Mouse (Mus musculus) forebrain, embryonic 10.5 days (tissue): Measurements from ENCODE around the gene Ambra1. TPM values are rescaled to one million over a fixed set of nuclear protein-coding genes. Genes with fewer than 3 reads are reported as not detected.
A peak's percentile ranks its signal among the peaks of the same experiment; 100 is the strongest.

ENCODE experiments used
- DNase-seq: peaks from one replicate; pipeline ENCODE4 v3.0.0-alpha.2; 2017; ENCODE audit warnings: low spot score; ENCODE audit errors: extremely low spot score
- H3K27ac ChIP-seq: fragments of 300-500 bp; sonication (generic); 2 replicates; pipeline ENCODE4 v1.5.1; 2016; ENCODE audit warnings: mild to moderate bottlenecking
- H3K27me3 ChIP-seq: fragments of 300-500 bp; sonication (generic); 2 replicates; pipeline ENCODE4 v1.6.1; 2016; ENCODE audit warnings: mild to moderate bottlenecking; ENCODE audit not compliant: poor library complexity, severe bottlenecking
- H3K36me3 ChIP-seq: fragments of 300-500 bp; sonication (generic); replicated peaks from 2 replicates; pipeline ENCODE4 v1.6.1; 2016; ENCODE audit warnings: mild to moderate bottlenecking, moderate library complexity
- H3K4me1 ChIP-seq: fragments of 300-500 bp; sonication (generic); 2 replicates; pipeline ENCODE4 v1.6.1; 2016
- H3K4me3 ChIP-seq: fragments of 300-500 bp; sonication (generic); 2 replicates; pipeline ENCODE4 v1.5.1; 2016; ENCODE audit warnings: mild to moderate bottlenecking, moderate library complexity
- H3K9me3 ChIP-seq: fragments of 300-500 bp; sonication (generic); 2 replicates; pipeline ENCODE4 v1.6.1; 2016; ENCODE audit warnings: mild to moderate bottlenecking, moderate library complexity
- WGBS: fragments of 180-500 bp; shearing (Covaris S2); methylation state at CpG from one replicate; pipeline ENCODE4 v1.1.7; 2016; 5-methylcytosine and 5-hydroxymethylcytosine counted together
- polyA plus RNA-seq: library from polyadenylated mRNA; unstranded; fragments of >200 nt; fragmentation: Nextera tagmentation; extraction: Ambion mirVana; gene quantifications from 2 replicates; pipeline ENCODE4 v1.2.1, GENCODE M21; 2016

The Ambra1 gene
- polyA plus RNA-seq, 1 experiment from 2014 or later: 23.2 TPM

DNA sequence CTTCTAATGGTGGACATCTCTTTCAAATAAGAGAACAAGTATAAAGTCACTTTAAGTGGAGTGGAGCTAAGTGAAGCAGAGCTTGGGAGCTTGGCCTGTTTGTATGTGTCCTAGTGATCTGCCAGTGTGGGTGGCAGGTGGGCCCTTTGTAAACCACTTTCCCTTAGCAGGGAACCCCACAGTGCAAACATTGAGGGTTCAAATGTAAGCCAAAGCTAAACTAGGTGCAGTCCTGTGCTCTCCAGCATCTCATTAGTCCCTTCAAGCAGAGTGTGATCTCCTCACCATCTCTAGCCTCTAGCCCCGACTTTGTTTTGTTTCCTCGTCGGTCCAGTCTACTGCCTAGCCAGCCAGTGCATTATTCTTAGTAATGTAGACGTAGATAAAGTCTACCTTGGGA is 154.7 kb downstream of the Ambra1 start:
- DNase-seq: no peak
- WGBS: 76% methylated on average over 4 of the region's 4 CpGs
- Histone ChIP-seq H3K4me3 (no peak overlapping the region), H3K27me3 (no peaks in the 10 kb centered on the region), H3K9me3 (no peaks in the 10 kb centered on the region), H3K4me1 (no peaks in the 10 kb centered on the region), H3K27ac (no peak overlapping the region), H3K36me3 (peaks cover 28% of the 10 kb centered on the region)

DNA sequence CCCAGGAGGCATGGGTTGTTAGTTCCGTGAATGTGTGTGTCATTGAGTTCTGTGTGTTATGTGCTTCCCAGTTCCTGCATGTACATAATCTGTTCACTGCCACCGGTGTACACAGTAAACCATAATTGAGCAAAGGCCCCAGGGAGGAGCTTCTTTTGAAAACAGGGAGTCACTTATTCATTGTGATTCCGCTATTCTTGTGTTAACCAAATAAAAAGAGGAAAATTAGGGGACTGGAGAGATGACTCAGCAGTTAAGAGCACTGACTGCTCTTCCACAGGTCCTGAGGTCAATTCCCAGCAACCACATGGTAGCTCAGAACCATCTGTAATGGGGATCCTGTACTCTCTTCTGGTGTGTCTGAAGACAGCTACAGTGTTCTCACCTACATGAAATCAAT is 164.8 kb downstream of the Ambra1 start:
- H3K4me3 ChIP-seq: no peak overlapping the region
- DNase-seq: no peak
- no peaks in the 10 kb centered on the region for H3K9me3 ChIP-seq
- no peaks in the 10 kb centered on the region for H3K27me3 ChIP-seq
- no peaks in the 10 kb centered on the region for H3K4me1 ChIP-seq
- peaks cover 30% of the 10 kb centered on the region for H3K36me3 ChIP-seq
- H3K27ac ChIP-seq: no peak overlapping the region
- WGBS: 95% methylated on average over 3 of the region's 3 CpGs

DNA sequence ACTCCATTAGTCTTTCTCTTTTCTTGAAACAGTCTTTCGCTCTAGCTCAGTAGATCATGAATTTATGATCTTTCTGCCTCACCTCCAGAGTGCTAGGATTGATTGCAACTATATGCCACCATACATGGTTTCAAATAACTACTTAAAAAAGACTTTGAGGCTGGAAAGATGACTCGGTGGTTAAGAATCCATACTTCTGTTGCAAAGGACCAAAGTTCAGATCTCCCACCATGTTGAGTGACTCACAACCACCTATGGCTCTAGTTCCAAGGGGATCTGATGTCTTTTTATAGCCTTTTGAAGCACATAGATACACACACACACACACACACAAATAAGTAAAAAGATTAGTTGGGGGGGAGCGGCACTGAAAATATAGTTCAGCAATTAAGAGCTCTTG is 165.5 kb downstream of the Ambra1 start:
- Histone ChIP-seq H3K9me3 (no peaks in the 10 kb centered on the region), H3K27ac (no peak overlapping the region), H3K27me3 (no peaks in the 10 kb centered on the region), H3K4me3 (no peak overlapping the region), H3K4me1 (no peaks in the 10 kb centered on the region), H3K36me3 (peaks cover 34% of the 10 kb centered on the region)
- 95% methylated on average over 3 of the region's 3 CpGs for WGBS
- no peak for DNase-seq

DNA sequence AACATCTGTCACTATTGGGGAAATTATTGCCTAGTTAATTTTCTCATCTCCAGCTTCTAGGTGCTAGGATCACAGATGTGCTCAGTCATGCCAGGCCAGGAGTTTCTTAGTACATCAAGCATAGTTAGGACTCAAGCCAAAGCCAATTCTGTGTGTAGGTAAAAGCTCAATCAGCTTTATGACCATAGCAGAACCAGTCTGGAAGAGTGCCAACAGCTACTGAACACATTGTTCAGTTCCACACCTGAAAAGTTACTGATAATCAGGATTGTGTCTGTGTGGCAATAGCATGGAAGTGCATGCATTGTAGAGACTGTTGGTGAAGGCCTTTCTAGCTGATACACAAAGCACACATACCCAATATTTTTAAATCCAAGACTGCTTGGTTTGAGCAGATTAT is 168.0 kb downstream of the Ambra1 start:
- Histone ChIP-seq H3K36me3 (peaks cover 43% of the 10 kb centered on the region), H3K4me1 (no peaks in the 10 kb centered on the region), H3K9me3 (no peaks in the 10 kb centered on the region), H3K27me3 (no peaks in the 10 kb centered on the region), H3K27ac (no peak overlapping the region), H3K4me3 (no peak overlapping the region)
- DNase-seq: no peak

DNA sequence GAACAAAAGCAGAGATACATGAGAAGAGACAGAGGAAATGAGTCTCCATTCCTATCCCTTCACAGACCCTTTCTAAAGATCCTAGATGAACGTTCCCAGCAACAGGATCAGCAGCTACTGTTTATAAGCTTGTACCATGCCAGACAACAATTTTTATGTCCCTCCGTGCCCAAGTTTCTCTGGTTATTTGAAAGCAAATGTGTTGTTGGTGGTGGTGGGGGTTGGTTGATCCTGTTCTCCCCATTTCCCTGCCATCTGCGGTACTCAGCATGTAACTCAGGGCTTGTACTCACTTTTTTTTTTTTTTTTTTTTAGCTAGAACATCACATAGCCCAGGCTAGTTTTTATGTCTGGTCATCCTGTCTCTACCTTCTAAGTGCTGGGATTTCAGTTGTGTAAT is 169.2 kb downstream of the Ambra1 start:
- no peak overlapping the region for H3K4me3 ChIP-seq
- no peak overlapping the region for H3K27ac ChIP-seq
- H3K27me3 ChIP-seq: no peaks in the 10 kb centered on the region
- H3K4me1 ChIP-seq: no peaks in the 10 kb centered on the region
- WGBS: 96% methylated on average over 3 of the region's 3 CpGs
- no peaks in the 10 kb centered on the region for H3K9me3 ChIP-seq
- H3K36me3 ChIP-seq: peaks cover 43% of the 10 kb centered on the region
- no peak for DNase-seq

DNA sequence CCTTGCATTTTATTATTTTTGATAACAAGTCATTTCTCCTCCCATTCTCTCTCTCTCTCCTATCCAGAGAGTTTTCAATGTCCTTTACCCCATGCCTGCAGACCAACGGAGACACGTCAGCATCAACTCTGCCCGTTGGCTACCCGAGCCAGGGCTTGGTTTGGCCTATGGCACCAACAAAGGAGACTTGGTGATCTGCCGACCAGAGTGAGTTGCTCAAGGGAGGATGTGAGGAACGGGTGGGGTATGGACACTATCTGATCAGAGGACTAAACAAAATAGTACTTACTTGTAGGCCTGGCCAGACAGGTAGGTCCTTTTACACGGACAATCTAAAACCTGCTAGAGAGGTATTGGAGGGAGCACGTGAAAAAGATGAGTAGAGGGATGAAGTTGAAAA is 170.5 kb downstream of the Ambra1 start:
- Histone ChIP-seq H3K27ac (no peak overlapping the region), H3K27me3 (no peaks in the 10 kb centered on the region), H3K4me1 (peaks cover 7% of the 10 kb centered on the region; the same call in 1 of the 2 replicates), H3K9me3 (no peaks in the 10 kb centered on the region), H3K36me3 (peaks cover 50% of the 10 kb centered on the region), H3K4me3 (no peak overlapping the region)
- no peak for DNase-seq
- WGBS: 93% methylated on average over 8 of the region's 8 CpGs

DNA sequence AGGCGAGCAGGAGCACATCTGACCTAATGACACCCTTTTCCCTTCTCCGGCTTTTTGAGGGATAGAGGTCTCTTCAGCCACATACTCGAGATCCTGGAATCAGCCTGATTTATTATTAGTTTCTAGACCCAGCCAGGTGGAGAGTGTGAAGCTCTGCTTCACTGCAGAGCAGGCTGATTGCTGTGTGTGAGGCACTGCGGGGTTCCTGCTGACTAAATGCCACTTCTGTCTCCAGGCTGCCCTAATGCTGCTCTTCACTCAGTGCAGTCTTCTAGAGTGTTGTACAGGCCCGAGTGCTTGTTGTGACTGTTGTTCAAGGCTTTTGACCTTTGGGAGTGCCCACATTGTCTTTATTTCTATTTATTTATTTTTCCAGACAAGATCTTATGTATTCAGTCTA is 172.4 kb downstream of the Ambra1 start:
- no peak for DNase-seq
- peaks cover 62% of the 10 kb centered on the region for H3K36me3 ChIP-seq
- H3K4me1 ChIP-seq: peaks cover 7% of the 10 kb centered on the region; the same call in 1 of the 2 replicates
- WGBS: 78% methylated on average over 5 of the region's 5 CpGs
- no peak overlapping the region for H3K27ac ChIP-seq
- H3K4me3 ChIP-seq: no peak overlapping the region
- no peaks in the 10 kb centered on the region for H3K27me3 ChIP-seq
- H3K9me3 ChIP-seq: no peaks in the 10 kb centered on the region

DNA sequence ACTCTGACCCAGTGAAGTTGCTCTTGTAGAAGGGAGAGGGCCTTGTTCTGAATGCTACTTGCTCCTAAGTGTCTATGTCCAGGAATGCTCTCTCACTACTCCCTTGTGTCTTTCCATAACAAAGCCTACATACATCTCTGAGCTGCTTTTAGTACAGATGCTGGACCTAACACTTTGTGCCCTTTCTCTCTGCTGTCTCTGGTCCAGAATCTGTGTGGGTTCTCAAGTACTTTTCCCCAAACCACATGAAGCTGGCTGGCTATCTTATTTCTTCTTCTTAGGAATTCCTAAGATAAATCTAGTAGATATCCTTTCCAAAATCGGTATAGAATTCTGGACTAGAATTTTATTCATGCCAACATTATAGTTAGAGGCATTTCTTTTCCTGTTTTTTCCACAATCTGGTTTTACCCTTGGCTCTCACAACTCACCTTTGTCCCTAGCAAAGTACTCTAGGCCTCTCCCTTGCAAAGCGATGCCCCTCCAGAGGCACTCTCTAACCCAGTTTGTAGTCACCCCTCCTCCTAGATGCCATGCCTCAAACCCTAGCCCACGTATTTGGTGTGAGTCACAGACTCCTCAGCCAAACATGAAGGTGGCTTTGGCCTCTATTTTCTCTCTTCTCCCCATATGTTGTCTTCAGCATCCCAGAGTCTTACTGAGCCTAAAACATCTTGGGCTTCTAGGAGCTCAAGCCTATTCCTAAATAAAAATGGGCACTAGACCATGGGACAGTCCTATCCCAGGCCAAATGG is 173.4 kb downstream of the Ambra1 start:
- WGBS: 98% methylated on average over 3 of the region's 3 CpGs
- Histone ChIP-seq H3K27me3 (no peaks in the 10 kb centered on the region), H3K27ac (no peak overlapping the region), H3K9me3 (no peaks in the 10 kb centered on the region), H3K4me1 (peaks cover 7% of the 10 kb centered on the region; the same call in 1 of the 2 replicates), H3K4me3 (no peak overlapping the region), H3K36me3 (peaks cover 59% of the 10 kb centered on the region)
- no peak for DNase-seq

DNA sequence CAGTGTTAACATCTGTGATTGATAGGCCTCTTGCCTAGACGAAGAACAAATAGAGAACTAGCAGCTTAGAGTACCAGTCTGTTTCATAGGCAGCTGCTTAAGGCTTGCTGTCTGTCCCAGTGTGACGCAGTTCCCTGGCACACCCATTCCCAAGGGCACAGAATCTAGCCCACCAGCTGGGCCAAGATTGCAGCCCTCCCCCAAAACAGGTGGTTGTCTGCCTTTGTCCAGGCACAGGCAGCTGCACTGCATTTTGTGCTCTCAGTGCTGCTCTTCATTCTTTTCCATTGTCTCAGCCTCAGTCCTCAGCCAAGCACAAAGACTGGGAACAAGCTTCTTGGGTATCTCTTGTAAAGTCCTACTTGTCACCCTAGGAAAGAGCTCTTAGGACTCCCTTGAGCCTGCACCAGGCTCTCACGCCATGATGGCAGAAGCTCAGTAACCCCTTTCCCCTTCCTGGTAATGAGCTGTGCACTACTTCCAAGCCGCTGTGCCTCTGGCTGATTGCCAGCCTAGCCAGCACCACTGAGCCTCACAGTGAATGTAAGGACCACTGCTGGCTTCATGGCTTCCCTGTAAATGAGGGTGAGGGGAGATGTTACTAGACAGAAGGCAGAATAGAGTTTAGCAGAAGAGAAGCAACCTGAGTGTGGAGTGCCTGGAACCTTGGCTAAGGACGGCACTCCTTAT is 174.8 kb downstream of the Ambra1 start:
- Histone ChIP-seq H3K36me3 (peaks cover 68% of the 10 kb centered on the region), H3K9me3 (no peaks in the 10 kb centered on the region), H3K27ac (peak overlapping the region; percentile 58; the same call in 1 of the 2 replicates), H3K4me1 (peaks cover 7% of the 10 kb centered on the region; the same call in 1 of the 2 replicates), H3K27me3 (no peaks in the 10 kb centered on the region), H3K4me3 (no peak overlapping the region)
- DNase-seq: no peak
- WGBS: 88% methylated on average over 5 of the region's 5 CpGs

DNA sequence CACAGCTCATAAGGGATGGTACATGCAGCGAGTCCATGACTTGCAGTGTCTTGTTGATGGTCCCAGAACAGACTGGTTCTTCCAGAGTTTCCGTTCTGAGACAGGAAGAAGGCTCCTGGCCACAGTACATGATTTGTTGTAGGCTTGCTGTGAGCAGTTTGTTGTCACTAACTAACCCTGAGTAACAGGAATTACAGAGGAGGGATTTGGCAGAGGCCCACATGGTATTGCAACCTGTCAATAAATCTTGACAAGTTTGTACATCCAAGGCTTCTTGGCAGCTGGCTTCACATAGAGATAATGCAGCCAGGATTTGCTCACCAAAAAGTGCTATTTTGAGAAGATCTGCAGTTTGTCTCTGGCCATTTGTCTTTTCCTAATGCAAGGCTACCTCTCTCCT is 176.2 kb downstream of the Ambra1 start:
- no peak overlapping the region for H3K27ac ChIP-seq
- H3K4me3 ChIP-seq: no peak overlapping the region
- peaks cover 70% of the 10 kb centered on the region for H3K36me3 ChIP-seq
- H3K9me3 ChIP-seq: no peaks in the 10 kb centered on the region
- DNase-seq: no peak
- peaks cover 7% of the 10 kb centered on the region; the same call in 1 of the 2 replicates for H3K4me1 ChIP-seq
- WGBS: 96% methylated on average over 2 of the region's 2 CpGs
- no peaks in the 10 kb centered on the region for H3K27me3 ChIP-seq

DNA sequence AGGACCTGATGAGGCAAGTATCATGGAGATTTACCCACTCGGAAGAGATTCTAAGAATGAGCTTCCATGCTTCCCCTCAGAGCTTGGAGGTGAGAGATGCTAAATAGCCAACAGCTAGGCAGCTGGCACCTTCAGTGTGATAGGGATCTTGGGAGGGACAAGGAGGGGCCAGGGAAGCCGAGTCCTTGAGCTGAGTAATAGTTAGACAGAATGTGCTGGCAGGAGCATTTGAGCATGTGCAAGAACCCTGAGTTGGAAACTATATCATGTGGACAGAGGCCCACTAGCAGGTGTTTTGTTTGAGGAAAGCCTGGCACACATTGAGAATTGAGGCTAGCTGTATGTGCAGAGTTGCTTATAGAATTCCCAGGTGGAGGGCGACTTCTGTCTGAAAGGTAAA is 182.7 kb downstream of the Ambra1 start:
- no peaks in the 10 kb centered on the region for H3K27me3 ChIP-seq
- H3K9me3 ChIP-seq: no peaks in the 10 kb centered on the region
- H3K4me1 ChIP-seq: no peaks in the 10 kb centered on the region
- H3K4me3 ChIP-seq: no peak overlapping the region
- DNase-seq: no peak
- no peak overlapping the region for H3K27ac ChIP-seq
- 86% methylated on average over 3 of the region's 3 CpGs for WGBS
- H3K36me3 ChIP-seq: peaks cover 94% of the 10 kb centered on the region

DNA sequence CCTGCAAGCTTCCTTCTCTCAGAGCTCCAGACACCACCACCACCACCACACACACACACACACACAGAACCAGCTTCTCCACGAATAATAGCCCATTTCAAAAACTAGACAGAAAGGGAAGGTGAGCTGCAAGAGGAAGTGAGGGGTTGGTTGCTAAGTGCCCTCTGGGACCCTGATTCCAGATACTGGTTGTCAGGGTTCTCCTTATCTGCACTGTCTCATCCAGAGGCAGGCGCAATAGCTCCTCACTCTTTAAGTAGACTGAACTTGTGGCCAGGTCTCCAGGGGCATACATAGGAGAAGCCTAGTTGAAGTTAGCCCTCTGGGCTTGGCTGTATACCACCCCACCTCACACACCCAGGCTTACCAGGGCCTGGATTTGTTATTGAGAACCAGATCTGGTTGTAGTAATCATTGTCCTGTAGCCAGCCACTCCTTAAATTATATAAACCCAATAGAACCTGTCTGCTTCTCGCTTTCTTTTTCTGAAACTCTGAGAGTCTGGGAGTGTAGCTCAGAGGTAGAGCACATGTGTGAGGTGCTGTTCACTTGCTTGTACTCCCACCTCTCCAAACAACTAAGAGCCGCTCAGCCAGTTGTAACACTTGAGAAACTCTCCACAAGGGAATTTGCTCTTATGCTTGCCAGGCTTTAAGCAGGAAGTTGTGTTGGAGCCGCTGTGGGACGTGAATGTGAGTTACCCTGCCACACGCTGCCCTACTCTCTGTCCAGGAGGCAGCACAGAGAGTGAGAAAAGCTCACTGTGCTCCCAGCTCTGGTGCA is 183.6 kb downstream of the Ambra1 start:
- Histone ChIP-seq H3K27me3 (no peaks in the 10 kb centered on the region), H3K36me3 (peaks cover 98% of the 10 kb centered on the region), H3K9me3 (no peaks in the 10 kb centered on the region), H3K27ac (no peak overlapping the region), H3K4me1 (no peaks in the 10 kb centered on the region), H3K4me3 (no peak overlapping the region)
- no peak for DNase-seq
- 90% methylated on average over 7 of the region's 7 CpGs for WGBS
